Mouse (Mus musculus) kidney, postnatal 4 days (tissue): ENCODE data around the gene Ppp1r9a.
"Not testable (repeated sequence)": the region's sequence is repeated elsewhere in the genome, so short reads cannot be mapped to it uniquely, and the experiment has no call there.

Source experiments
- DNase-seq, 2 experiments: peaks; one replicate each; pipeline ENCODE4 v3.0.0; 2021; ENCODE audit warnings: mixed read lengths in 2 of 2

The Ppp1r9a gene

DNA sequence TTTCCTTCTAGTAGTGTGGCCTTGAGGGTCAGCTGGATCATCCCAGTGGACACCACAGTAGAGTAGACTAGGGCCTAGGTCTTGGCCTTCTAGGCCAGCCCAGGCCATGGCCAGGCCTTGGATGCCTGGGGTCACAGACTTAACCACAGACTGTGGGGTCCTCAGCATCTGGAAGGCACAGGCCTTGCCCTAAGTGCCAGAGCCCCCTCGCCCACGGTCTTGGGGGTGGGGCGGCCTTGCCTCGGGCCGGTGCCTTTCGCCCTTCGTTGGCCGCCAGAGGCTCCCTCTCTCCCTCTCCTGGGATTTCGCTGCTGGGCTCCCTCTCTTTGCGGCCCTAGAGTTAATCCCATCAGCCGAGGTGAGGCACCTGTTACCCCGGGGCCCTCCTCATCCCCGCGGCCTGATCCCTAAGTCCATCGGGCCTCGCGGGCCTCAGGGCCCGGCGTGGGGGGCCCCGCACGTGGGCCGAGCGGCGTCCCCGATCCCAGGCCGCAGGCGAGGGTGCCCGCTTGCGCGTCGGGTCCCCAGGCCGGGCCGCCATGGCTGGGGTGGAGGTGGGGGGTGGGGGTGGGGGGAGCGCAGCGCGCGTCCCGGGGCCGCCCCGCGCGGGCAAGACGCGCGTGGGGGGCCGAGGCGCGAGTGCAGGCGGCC, at the start of gene Ppp1r9a:
Gene Ppp1r9a (plus strand): TSS at position 244 of the 651 bp plus-strand sequence.
- peak; percentile 74 to 85 for DNase-seq

DNA sequence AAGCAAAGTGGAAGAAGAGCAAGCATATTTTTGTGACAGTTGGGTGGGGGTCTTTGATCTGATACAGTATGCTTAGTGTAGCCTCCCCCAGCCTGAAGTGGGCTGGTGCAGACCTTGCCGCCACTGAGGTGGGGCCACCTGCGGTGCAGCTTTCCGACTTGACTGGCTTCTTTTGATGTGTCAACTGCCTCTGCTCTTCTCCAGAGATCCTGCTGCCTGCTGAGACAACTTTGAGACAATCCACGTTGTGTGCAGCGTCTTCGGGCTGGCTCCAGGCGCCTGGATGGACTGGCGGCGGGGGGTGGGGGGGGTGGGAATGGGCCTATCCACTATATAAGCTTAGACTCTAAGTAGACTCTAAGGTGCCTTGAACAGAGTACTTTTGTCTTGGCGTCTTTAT, 47.5 kb upstream of the Ppp1r9a start:
- DNase-seq: no peak

DNA sequence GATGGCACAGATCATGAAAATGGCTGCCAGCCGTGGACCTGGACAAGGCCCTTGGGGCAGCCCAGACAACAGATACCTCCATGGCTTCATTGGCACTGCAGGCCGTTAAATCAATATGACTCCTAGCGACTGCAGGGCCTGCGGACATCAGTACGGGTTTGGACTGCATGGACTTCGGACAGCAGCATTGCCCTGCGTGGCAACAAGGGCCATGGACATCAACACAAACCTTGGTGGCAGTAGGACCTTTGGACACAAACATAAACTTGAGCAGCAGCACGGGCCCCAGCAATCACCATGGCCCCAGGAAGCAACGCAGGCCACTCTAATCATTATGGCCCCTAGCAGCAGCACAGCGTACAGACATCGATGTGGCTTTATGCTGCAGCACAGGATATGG, 45.8 kb upstream of the Ppp1r9a start:
- DNase-seq: no peak

DNA sequence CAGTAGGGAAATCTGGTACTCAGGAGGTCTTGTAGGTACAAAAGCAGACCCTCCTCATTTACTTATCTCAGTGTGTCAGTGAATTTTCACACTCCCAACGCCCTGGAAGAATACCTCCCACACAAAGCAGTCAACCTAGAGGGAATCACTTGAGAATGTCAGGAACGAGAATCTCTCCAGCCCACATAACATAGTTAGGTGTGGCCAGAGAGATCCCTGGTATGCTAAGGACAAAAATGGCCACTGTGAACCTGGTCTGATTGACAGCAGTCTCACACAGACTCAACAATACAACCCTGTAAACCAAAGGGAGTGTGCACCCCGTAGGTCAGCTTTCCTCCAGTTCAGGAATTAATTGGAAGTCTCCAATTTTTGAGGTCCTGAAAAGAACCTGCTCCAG, 18.4 kb upstream of the Ppp1r9a start:
- no peak for DNase-seq

DNA sequence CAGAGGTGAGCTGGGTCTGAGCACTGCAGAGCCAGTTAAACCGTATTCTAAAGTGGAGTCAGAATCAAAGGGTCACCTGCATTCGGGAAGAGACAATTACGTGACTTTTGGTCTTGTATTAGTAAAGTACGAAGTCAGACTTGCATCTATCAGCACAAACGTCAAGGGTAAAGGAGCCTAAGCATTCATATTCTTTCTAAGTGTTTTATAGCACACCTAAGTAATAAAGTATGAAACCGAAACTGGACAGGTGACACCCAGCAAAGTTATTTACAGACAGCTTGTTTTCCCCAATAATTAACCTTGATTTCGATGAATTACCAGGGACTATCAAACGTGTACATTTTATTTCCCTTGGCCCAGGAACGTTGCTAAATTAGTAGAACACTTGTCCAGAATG, 13.2 kb upstream of the Ppp1r9a start:
- no peak for DNase-seq

DNA sequence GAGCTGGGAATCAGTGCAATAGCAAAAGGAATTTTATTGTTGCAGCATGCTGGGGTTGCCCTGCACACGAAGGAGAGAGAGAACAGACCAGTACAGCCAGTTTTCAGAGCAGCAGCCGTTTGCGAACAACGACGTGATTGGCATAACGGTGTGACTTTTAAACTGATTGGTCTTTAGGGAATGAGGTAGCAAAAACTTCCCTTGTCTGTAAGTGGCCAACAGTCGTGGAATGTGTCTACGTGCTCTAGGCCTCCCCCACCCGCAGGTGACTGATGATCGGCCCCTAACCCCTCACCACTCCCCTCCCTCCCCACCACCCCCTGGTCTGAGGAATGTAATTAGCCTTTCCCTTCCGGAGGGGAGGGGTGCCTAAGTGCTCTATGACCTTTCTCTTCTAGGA, 10.3 kb upstream of the Ppp1r9a start:
- no peak for DNase-seq

DNA sequence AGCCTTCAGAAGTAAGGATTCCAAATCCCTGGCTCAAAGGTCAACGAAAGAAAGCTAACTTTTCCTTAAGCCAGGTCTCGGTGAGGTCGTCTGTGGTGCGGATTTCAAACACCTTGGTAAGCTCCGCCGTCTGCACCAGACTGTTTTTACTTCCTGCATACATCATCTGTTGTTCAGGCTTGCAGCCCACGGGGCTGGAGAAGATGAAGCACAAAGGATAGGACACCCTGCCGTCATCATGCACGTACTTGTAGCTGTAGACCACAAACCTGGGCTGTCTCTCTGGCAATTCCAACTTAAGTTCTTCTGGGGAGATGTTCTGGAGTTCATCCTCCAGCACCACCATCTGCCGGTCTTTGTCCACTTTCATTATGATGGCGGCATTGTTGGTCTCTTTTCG, 9.4 kb upstream of the Ppp1r9a start:
- not testable (repeated sequence) for DNase-seq

DNA sequence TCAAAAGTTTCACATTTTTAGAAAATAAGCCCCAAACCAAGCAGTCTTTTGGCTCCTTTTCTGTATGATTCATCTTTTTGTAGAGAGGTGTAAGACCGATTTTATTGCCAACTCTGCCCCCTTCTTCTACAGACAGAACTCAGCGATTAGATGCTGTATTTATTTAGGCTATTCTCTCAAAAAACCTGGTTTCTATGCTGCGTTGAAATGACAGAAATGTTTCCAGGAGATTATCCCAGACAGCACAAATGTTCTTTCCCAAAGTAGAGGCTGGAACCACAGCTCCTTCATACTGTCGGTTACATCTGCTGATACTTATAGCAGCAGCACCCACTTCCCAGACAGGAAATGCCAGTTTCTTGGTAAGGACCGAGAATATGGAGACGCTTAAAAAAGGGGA, 2.8 kb upstream of the Ppp1r9a start:
- no peak for DNase-seq

DNA sequence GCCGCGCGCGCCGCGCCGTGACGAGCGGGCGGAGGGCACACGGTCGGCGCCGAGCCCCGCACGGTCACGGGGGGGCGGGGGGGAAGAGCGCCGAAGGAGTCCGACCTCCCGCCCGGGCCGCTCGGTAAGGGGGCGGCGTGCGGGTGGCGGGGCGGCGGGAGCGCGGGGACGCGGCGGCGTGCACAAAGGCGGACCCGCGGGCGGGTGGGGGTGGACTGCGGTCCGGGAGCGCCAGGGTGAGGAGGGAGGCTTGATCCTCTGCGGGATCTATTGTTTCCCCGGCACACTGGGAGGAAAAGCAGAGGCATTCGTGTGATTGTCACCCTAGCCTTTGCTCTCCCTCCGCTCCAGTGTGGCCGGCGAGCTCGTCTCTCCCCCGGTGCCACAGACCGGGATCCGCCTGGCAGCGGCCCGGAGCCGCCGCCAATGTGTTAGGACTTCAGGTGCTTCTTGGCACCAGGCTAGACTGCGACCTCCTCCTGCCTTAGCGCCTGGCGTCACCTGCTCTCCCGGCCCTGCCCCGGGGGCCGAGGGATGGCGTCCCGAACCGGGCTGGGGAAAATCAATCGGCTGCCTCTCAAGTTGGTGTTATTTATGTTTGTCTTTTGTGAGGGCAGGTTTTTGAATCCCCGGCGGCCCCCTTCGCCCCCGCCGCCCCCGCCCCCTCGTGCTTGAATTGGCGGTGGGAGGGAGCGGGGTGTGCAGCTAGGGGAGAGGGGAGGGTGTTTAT, 773 bp downstream of the Ppp1r9a start:
- peak; percentile 70 to 80 for DNase-seq

DNA sequence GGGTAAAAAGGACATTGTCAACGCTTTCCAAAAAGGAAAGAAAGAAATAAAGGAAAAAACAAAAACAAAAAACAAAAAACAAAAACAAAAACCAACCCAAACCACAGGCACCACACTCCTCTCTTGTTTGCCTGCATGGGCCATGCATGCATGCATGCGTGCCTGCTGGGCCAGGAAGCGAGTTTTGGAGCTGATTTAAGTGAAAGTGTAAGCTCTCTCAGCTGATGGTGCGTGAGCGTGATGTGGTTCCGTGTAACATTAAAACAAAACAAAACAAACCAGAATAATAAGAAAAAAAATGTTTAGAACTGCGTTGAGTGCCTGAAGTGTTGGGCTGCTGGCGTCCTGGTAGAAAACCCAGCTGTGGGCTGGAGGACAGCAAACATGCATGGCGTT, 1.3 kb downstream of the Ppp1r9a start:
- peak; percentile 43 to 65 for DNase-seq

DNA sequence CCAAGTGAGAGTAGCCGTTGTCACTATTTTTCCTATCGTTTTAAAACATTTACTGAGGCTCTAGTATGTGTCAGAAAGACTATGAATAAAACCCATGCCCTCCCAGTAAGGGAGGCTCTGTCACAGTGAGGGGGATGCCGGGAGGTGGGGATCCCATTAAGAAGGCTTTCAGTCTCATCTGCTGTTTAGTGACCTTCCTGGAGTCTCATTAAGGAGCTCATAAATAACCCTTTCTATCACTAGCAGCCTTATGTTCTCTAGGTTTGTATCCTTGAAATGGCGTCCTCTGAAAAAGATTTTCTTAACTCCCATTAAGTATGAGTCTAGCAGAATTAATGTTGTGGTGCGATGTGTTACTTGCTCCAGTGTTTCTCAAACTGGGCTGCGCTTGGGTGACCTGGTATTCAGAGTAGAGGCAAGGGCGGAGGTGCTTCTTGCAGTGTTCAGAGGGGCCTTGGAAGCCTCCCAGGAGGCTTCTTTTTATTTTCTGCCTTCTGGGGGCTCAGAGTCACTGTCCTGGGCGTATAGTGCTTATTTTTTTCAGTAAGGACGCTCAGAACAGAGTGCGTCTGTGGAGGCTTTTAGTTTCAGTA, 7.4 kb downstream of the Ppp1r9a start:
- peak; percentile 15 to 23 for DNase-seq

DNA sequence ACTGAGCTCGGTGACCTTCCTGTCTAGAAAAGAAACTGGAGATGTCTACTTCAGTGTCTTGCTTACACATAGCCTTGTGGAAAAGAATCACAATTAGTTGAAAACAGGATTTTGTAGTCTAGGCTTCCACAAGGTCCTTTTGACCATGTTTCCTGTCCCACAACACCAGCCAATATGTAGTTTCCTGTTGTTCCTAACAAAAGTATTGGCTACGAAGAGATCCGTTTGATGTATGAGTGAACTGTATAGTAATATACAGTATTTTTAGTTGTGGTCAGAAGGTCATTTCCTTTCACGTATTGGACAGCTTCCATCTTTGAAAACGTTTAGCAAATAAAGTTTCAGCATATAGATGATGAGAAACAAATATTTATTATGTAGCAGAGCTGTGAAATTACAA, 15.8 kb downstream of the Ppp1r9a start:
- DNase-seq: no peak

DNA sequence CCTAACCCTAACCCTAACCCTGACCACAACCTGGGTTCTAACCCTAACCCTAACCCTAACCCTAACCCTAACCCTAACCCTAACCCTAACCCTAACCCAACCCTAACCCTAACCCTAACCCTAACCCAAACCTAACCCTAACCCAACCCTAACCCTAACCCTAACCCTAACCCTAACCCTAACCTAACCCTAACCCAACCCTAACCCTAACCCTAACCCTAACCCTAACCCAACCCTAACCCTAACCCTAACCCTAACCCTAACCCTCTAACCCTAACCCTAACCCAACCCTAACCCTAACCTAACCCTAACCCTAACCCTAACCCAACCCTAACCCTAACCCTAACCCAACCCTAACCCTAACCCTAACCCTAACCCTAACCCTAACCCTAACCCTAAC, 21.1 kb downstream of the Ppp1r9a start:
- DNase-seq: not testable (repeated sequence)

DNA sequence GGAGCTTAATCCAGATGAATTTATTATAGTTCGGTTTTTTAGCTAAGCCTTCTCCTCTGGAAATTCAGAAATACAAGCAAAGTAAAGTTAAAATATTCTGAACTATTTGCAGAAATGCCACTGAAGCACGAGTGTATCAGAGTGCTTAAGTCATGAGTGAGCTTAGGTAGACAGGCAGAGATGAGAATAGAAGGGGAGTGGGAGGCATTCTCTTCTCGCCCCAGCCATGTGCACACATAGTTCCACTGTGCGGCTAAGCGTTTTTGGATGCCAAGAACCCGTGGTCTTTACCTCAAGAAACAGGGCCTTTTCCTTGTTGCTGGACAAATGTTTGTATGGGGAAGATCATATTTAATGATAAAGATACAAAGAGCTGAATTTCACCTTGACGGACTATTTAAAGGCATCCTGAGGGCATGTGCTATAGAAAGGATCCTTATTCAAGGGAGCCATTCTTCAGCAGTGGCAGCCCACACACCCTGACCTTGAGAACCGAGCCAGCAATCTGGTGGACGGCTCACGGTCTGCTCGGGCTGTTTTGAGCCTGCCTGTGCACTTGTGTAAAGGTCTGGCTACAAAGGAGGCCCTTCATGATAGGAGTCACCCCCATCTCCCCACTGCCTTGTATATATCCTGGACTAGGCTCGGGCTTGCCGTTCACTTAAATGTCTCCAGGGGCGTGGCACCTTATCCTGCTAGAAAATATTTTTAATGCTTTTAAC, 23.4 kb downstream of the Ppp1r9a start:
- no peak for DNase-seq

DNA sequence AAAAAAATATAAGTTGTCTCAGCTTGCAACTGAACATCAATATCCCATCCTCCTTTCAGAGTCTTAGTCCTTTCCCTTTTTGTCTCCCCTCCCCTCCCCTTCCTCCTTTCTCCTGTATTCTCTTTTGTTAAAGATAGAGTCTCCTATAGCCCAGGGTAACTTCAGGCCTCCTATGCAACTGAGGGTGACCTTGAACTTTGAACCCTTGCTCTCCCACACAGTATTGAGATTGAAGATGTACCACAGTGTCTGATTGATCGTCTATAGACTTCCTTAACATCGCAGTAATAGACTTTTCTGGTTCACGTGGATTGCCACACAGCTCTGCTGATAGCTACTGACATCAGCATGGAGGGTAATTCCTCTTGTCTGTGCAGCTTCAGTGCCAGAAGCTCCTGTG, 27.6 kb downstream of the Ppp1r9a start:
- no peak for DNase-seq

DNA sequence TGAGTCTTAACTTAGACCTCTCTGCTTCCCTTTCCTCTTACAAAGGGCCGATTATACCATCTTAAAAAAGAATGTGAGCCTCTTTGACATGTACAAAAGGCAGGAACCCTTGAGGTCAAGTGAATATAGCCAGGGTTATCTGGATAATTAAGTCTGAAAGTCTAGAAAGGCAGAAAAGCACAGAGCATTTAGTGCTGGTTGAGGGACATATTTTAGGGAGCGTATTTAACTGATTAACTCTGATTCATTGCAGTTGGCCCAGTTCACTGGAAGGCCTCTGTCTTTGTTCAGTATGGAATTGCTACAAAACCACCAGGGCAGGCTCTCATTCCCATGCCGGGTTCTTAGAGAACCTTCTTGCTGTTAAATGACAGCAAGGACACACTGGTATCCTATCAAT, 36.2 kb downstream of the Ppp1r9a start:
- DNase-seq: no peak

DNA sequence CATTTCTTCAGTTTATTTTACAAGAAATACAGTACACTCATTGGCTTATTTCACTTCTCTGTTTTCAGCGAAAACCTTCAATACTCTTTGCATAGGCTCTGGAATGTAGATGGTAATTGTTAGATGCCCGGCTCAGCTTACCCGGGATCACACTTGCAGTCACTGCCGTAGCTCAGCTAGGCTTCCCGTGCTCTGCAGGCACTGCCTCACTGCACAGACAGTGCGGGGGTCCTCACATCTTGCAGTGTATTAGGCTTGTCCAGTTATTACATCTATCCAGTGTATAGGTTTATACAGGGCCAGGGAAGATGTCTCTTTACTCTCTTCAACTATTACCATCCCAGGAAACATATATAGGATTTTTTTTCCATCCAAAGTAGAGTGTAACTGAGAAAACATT, 37.4 kb downstream of the Ppp1r9a start:
- DNase-seq: no peak

DNA sequence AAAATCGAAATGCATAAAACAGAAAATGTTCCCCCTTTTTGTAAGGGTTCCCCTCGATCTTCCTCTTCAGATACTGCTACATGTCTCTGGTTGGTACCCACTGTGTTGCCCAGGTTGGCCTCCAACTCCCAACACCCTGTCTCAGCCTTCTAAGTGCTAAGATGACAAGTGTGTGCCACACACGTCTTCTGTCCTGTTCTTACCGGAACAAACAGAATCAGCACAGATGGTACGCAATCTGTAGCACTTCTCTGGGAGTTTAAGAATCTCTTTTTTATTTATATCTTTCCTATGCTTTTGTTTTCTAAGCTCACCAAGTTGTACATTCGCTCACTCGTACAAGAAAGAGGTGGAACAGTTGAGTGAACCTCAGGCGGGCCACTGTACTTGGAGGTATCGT, 37.9 kb downstream of the Ppp1r9a start:
- no peak for DNase-seq

DNA sequence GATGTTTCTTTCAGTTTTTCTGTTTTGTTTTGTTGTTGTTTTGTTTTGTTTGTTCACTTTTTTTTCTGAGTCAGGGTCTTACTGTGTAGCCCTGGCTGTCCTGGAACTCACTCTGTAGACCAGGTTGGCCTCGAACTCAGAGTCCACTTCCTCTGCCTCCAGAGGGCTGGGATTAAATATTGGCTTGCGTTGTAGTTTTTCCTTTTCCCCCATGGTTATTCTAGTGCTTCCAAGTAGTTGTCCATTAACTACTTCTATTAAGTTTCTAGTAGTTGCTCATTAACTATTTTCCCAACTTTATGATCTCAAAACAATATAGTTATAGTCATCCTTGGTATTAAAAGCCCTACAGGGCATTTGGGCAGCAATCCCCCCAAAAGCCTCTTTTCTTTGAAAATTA, 41.1 kb downstream of the Ppp1r9a start:
- no peak for DNase-seq

DNA sequence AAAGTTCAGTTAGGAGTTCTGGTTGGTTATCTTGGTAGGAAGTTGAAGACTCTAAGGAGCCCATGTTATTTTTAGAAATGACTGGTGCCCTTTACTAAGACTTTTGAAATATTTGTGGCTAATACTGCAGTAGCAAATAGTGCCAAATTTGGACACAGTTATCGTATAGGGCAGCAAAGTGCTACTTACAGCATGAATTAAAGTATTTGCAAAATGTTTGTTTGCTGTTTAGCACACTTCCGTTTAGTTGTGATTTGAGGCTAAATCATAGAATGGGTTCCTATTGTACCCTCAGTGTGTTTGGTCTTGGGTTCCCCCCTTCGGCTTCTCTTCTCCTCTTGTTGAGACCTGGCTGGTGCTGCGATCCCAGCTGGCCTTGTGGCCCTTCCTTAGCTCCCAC, 45.3 kb downstream of the Ppp1r9a start:
- DNase-seq: no peak

DNA sequence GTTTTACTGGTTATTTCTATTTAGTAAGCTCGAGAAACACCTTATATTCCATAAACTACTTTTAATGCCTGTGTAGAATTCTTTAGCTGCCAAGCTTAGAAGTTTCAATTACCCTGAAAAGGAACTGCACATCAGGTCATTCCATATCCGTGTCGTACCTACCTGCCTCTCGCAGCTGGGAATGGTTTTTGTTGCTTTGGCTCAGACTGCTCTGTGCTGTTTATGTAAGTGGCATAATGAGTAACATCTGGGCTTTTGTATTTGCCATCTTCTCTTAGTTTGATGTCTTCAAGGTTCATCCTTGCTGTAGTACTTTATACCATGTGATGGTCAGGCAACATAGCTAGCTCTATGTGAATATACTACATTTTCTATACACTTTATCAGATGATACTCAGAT, 47.0 kb downstream of the Ppp1r9a start:
- no peak for DNase-seq

DNA sequence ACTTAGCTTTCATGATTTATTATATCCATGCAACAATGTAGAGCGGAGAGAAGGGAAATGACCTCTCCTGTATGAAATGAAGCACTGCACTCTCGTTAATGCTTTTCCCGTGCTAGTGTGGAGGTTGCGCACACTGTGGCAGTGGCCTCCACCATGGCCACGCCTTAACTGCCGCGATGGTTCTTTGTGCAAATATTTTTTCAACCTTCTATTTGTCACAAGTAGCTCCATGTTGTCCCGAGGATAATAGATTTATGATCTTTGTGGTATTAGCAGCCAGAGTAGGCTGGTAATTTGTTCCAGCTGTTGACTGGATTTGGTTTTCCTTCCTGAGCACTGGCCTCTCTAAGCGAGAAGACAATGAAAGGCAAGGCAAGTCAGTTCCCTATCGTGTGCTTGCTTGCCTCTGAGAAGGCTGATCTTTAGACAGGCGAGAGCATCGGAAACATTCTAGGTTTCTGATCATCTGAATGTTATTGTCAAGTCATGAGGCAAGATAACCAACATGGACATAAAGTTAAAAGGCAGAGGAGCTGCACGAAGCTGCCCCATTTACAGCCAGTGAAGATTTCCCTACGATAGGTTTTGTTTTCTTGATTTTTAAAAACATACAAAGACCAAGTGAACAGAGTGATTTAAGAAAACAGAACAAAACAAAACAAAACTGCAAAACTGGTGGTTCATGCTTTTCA, 50.5 kb downstream of the Ppp1r9a start:
- DNase-seq: peak; percentile 20 to 48

DNA sequence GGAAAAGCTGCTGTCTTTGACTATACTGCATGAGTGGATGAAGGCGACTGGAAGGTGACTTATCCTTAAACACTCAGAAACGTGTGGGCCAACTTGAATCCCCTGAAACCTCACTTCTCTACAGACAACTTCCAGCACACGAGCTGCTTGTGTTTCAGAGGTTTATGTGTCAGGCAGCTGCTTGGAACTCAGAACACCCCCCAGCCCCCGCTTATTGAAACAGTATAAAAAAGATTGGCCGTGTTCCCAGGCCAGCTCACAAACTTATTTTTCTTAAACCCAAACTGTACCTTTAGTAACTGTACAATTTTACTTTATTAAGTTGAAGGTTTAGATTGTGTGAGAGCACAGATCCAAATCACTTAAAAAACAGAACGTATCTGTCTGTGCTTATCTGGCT, 53.9 kb downstream of the Ppp1r9a start:
- DNase-seq: peak; percentile 31 to 33
